Comparison of ENCODE assay signal across 8 mouse cellular contexts in the genomic region with DNA sequence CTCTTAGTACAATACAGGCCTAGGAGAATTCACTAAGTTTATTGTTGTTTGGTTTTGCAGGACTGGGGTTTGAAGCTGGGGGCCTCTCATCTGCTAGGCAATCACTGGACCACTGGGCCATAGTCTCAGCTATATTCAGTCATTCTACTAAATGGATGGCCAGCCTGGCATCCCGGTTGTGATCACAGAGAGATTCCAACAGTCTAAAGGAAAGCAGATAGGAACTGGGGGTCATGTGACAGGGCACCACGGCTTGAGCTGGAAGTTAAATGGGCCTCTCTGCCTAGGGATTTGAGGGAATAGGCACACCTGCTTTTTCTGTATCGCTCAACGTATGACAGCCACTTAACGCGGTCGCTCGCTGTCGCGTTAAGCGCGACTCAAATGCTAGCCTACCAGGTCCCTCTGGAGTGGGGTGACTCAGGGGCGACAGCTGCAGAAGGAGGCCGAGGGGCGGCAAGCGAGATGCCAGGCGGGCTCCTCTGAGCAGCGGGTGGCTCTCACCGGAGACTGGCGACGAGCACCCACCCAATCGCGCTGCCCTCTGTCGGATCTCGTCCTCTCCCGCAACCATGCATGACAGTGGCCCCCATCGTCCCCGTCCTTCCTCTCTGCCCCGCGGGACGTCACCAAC. TPM values are rescaled to one million over a fixed set of nuclear protein-coding genes. Genes with fewer than 3 reads are reported as not detected.
A peak's percentile ranks its signal among the peaks of the same experiment; 100 is the strongest.
DNase-seq lines count a peak whose midpoint lies in the region; ATAC-seq and TF ChIP-seq lines count a peak whose summit lies in the region.

No protein-coding gene starts in this region.

- TF ChIP-seq POLR2A in bone marrow macrophage, adult 2 months (IDR thresholded peaks at IDR 0.05; ENCODE audit: borderline replicate concordance, low read depth, low read length): no peak

- 1% methylated on average over 28 of the region's 31 CpGs for WGBS in kidney, embryonic 14.5 days
- 1% methylated on average over 30 of the region's 31 CpGs for WGBS in hindbrain, embryonic 12.5 days
- 1% methylated on average over 31 of the region's 31 CpGs for WGBS in midbrain, embryonic 15.5 days

- H3K9me3 ChIP-seq in kidney, embryonic 14.5 days (ENCODE audit: control insufficient read depth, low read length): no peaks in the 10 kb centered on the region
- no peaks in the 10 kb centered on the region for H3K9me3 ChIP-seq in hindbrain, embryonic 12.5 days (replicated peaks)
- H3K9me3 ChIP-seq in midbrain, embryonic 15.5 days: no peaks in the 10 kb centered on the region

- H3K27ac ChIP-seq in kidney, embryonic 14.5 days (ENCODE audit: low read depth, low read length): no peak overlapping the region
- 0 out of 2 replicates have a peak overlapping the region, but pooled peaks have one; percentile 14 for H3K27ac ChIP-seq in bone marrow macrophage, adult 2 months (ENCODE audit: insufficient read depth, low read depth, low read length)
- H3K27ac ChIP-seq in hindbrain, embryonic 12.5 days: no peak overlapping the region
- no peak overlapping the region; the same call in 1 of the 2 replicates for H3K27ac ChIP-seq in midbrain, embryonic 15.5 days

- peaks cover 15% of the 10 kb centered on the region; the same call in 1 of the 2 replicates for H3K36me3 ChIP-seq in kidney, embryonic 14.5 days (ENCODE audit: control insufficient read depth, insufficient read depth, low read length)
- H3K36me3 ChIP-seq in hindbrain, embryonic 12.5 days: peaks cover 6% of the 10 kb centered on the region; the same call in 1 of the 2 replicates
- 0 out of 2 replicates have a peak, but pooled peaks cover 5% of the 10 kb centered on the region for H3K36me3 ChIP-seq in midbrain, embryonic 15.5 days (replicated peaks)

- H3K4me1 ChIP-seq in kidney, embryonic 14.5 days (ENCODE audit: control insufficient read depth, insufficient read depth, low read length): peaks cover 11% of the 10 kb centered on the region; the same call in 1 of the 2 replicates
- peaks cover 8% of the 10 kb centered on the region for H3K4me1 ChIP-seq in bone marrow macrophage, adult 2 months (ENCODE audit: control insufficient read depth, insufficient read depth, low read length)
- H3K4me1 ChIP-seq in hindbrain, embryonic 12.5 days: peaks cover 23% of the 10 kb centered on the region
- peaks cover 22% of the 10 kb centered on the region for H3K4me1 ChIP-seq in midbrain, embryonic 15.5 days

- peak overlapping the region; percentile 76 for H3K9ac ChIP-seq in kidney, embryonic 14.5 days (ENCODE audit: low read depth, low read length)
- H3K9ac ChIP-seq in hindbrain, embryonic 12.5 days: peak overlapping the region; percentile 57
- peak overlapping the region; percentile 41 for H3K9ac ChIP-seq in midbrain, embryonic 15.5 days

- TF ChIP-seq CTCF in bone marrow macrophage, adult 2 months (IDR thresholded peaks at IDR 0.05; ENCODE audit: low read depth, low read length): no peak

- H3K27me3 ChIP-seq in kidney, embryonic 14.5 days (ENCODE audit: control insufficient read depth, insufficient read depth, low read length): no peaks in the 10 kb centered on the region
- H3K27me3 ChIP-seq in hindbrain, embryonic 12.5 days: no peaks in the 10 kb centered on the region
- H3K27me3 ChIP-seq in midbrain, embryonic 15.5 days (replicated peaks): no peaks in the 10 kb centered on the region

- H3K4me3 ChIP-seq in kidney, embryonic 14.5 days (ENCODE audit: low read length): peak overlapping the region; percentile 73
- H3K4me3 ChIP-seq in bone marrow macrophage, adult 2 months (ENCODE audit: insufficient read depth, low read length): peak overlapping the region; percentile 91
- H3K4me3 ChIP-seq in hindbrain, embryonic 12.5 days: peak overlapping the region; percentile 66
- H3K4me3 ChIP-seq in midbrain, embryonic 15.5 days: peak overlapping the region; percentile 60

- ATAC-seq in kidney, embryonic 14.5 days (ENCODE audit: low FRiP score, low TSS enrichment): peak; percentile 67
- peak; percentile 4 for ATAC-seq in hindbrain, embryonic 12.5 days (ENCODE audit: low FRiP score)
- ATAC-seq in midbrain, embryonic 15.5 days (replicated peaks): no peak

- peak overlapping the region; percentile 58 for H3K4me2 ChIP-seq in kidney, embryonic 14.5 days (replicated peaks; ENCODE audit: low read depth, low read length)
- H3K4me2 ChIP-seq in hindbrain, embryonic 12.5 days (replicated peaks): peak overlapping the region; percentile 89
- H3K4me2 ChIP-seq in midbrain, embryonic 15.5 days: peak overlapping the region; percentile 92

- DNase-seq in kidney, adult 8-10 months: no peak
- DNase-seq in adrenal gland, adult 18-20 months (ENCODE audit: low spot score in 2 of 2): no peak
- no peak for DNase-seq in natural killer cell, adult 2 months (ENCODE audit: low spot score in 2 of 2)
- DNase-seq in ovary, postnatal 36 days (ENCODE audit: low spot score): no peak

RNA-seq across cellular contexts. Expression of a gene that starts 0.4 kb away (rescaled TPM):
- 68.0 and 73.8 TPM in 2 replicates for polyA plus RNA-seq in kidney, embryonic 14.5 days (2014; fragmentation: Nextera tagmentation; extraction: Ambion mirVana)
- 20.5 and 26.8 TPM in 2 replicates for polyA plus RNA-seq in bone marrow macrophage, adult 2 months (2012; ENCODE audit: insufficient read depth, insufficient read length, missing spikeins)
- 42.6 and 45.1 TPM in 2 replicates for polyA plus RNA-seq in hindbrain, embryonic 12.5 days (2016; fragmentation: Nextera tagmentation; extraction: Ambion mirVana)
- 14.2 and 14.6 TPM in 2 replicates for polyA plus RNA-seq in midbrain, embryonic 15.5 days (2015; fragmentation: Nextera tagmentation; extraction: Ambion mirVana)
- total RNA-seq in adrenal gland, adult 18-20 months (2021): under 1 TPM; 0.58 to 0.76 TPM

RNA-seq across cellular contexts. Expression of a gene that starts 0.8 kb away (rescaled TPM):
- polyA plus RNA-seq in kidney, embryonic 14.5 days (2014; fragmentation: Nextera tagmentation; extraction: Ambion mirVana): 14.2 and 16.8 TPM in 2 replicates
- 39.7 TPM in 2 replicates for polyA plus RNA-seq in bone marrow macrophage, adult 2 months (2012; ENCODE audit: insufficient read depth, insufficient read length, missing spikeins)
- 19.1 and 20.5 TPM in 2 replicates for polyA plus RNA-seq in hindbrain, embryonic 12.5 days (2016; fragmentation: Nextera tagmentation; extraction: Ambion mirVana)
- 29.2 and 30.5 TPM in 2 replicates for polyA plus RNA-seq in midbrain, embryonic 15.5 days (2015; fragmentation: Nextera tagmentation; extraction: Ambion mirVana)
- 10 to 100 TPM; 16.9 to 17.5 TPM for total RNA-seq in adrenal gland, adult 18-20 months (2021)

RNA-seq across cellular contexts. Expression of a gene that starts 17.3 kb away (rescaled TPM):
- polyA plus RNA-seq in kidney, embryonic 14.5 days (2014; fragmentation: Nextera tagmentation; extraction: Ambion mirVana): not detected in 2 replicates
- polyA plus RNA-seq in bone marrow macrophage, adult 2 months (2012; ENCODE audit: insufficient read depth, insufficient read length, missing spikeins): not detected in 2 replicates
- polyA plus RNA-seq in hindbrain, embryonic 12.5 days (2016; fragmentation: Nextera tagmentation; extraction: Ambion mirVana): 0.30 TPM in 1 of 2 replicates, not detected in the other
- not detected in 2 replicates for polyA plus RNA-seq in midbrain, embryonic 15.5 days (2015; fragmentation: Nextera tagmentation; extraction: Ambion mirVana)
- not detected for total RNA-seq in adrenal gland, adult 18-20 months (2021)
